Mouse (Mus musculus): Measurements from ENCODE around the gene Fbxl15. TPM values are rescaled to one million over a fixed set of nuclear protein-coding genes. Genes with fewer than 3 reads are reported as not detected.

Gene Fbxl15
- polyA plus RNA-seq, 1 experiment from 2014 or later: 17.7 TPM

GRCm38 (mm10) chr19:46357344-46358280, 29.6 kb downstream of the Fbxl15 start:
- Histone ChIP-seq H3K4me1 (replicated peaks; ENCODE audit: control insufficient read depth, insufficient read depth, low read length) (0 out of 2 replicates have a peak, but pooled peaks cover 4% of the 10 kb centered on the region), H3K36me3 (ENCODE audit: control insufficient read depth, insufficient read depth, low read length) (no peaks in the 10 kb centered on the region), H3K4me3 (ENCODE audit: low read depth, low read length) (peak overlapping the region; percentile 50), H3K9ac (ENCODE audit: low read length) (peak overlapping the region; percentile 46; the same call in 1 of the 2 replicates), H3K27me3 (replicated peaks; ENCODE audit: control insufficient read depth, insufficient read depth, low read length) (peaks cover 13% of the 10 kb centered on the region), H3K4me2 (ENCODE audit: low read length) (peak overlapping the region; percentile 68), H3K9me3 (ENCODE audit: control insufficient read depth, low read length) (no peaks in the 10 kb centered on the region), H3K27ac (ENCODE audit: low read depth) (no peak overlapping the region; the same call in 1 of the 2 replicates)
- 16% methylated on average over 25 of the region's 25 CpGs for WGBS
- DNase-seq (ENCODE audit: low spot score): no peak
- ATAC-seq (replicated peaks; ENCODE audit: low FRiP score, low TSS enrichment, low read depth): 0 out of 2 replicates have a peak, but pooled peaks have one; percentile 28

- 64% methylated on average over 4 of the region's 4 CpGs for WGBS
- no peak overlapping the region; the same call in 1 of the 2 replicates for H3K27ac ChIP-seq (ENCODE audit: low read depth)
- H3K4me2 ChIP-seq (ENCODE audit: low read length): peak overlapping the region; percentile 68
- 0 out of 2 replicates have a peak overlapping the region, but pooled peaks have one; percentile 2 for H3K4me3 ChIP-seq (ENCODE audit: low read depth, low read length)
- H3K27me3 ChIP-seq (replicated peaks; ENCODE audit: control insufficient read depth, insufficient read depth, low read length): peaks cover 13% of the 10 kb centered on the region
- DNase-seq (ENCODE audit: low spot score) (no peak), ATAC-seq (replicated peaks; ENCODE audit: low FRiP score, low TSS enrichment, low read depth) (no peak)
- H3K9me3 ChIP-seq (ENCODE audit: control insufficient read depth, low read length): no peaks in the 10 kb centered on the region
- H3K9ac ChIP-seq (ENCODE audit: low read length): no peak overlapping the region
- no peaks in the 10 kb centered on the region for H3K36me3 ChIP-seq (ENCODE audit: control insufficient read depth, insufficient read depth, low read length)
- H3K4me1 ChIP-seq (replicated peaks; ENCODE audit: control insufficient read depth, insufficient read depth, low read length): 0 out of 2 replicates have a peak, but pooled peaks cover 4% of the 10 kb centered on the region
Observed at GRCm38 (mm10) chr19:46358381-46358780, 30.4 kb downstream of the Fbxl15 start.

GRCm38 (mm10) chr19:46362104-46362503, 34.1 kb downstream of the Fbxl15 start:
- ATAC-seq (replicated peaks; ENCODE audit: low FRiP score, low TSS enrichment, low read depth) (no peak), DNase-seq (ENCODE audit: low spot score) (no peak)
- Histone ChIP-seq H3K4me3 (ENCODE audit: low read depth, low read length) (no peak overlapping the region), H3K9ac (ENCODE audit: low read length) (no peak overlapping the region), H3K27me3 (replicated peaks; ENCODE audit: control insufficient read depth, insufficient read depth, low read length) (peaks cover 13% of the 10 kb centered on the region), H3K27ac (ENCODE audit: low read depth) (no peak overlapping the region), H3K4me1 (replicated peaks; ENCODE audit: control insufficient read depth, insufficient read depth, low read length) (0 out of 2 replicates have a peak, but pooled peaks cover 4% of the 10 kb centered on the region), H3K4me2 (ENCODE audit: low read length) (no peak overlapping the region), H3K9me3 (ENCODE audit: control insufficient read depth, low read length) (no peaks in the 10 kb centered on the region), H3K36me3 (ENCODE audit: control insufficient read depth, insufficient read depth, low read length) (no peaks in the 10 kb centered on the region)
- 86% methylated on average over 8 of the region's 8 CpGs for WGBS

- Histone ChIP-seq H3K27ac (ENCODE audit: low read depth) (no peak overlapping the region), H3K27me3 (replicated peaks; ENCODE audit: control insufficient read depth, insufficient read depth, low read length) (peaks cover under 1% of the 10 kb centered on the region; the same call in 1 of the 2 replicates), H3K9ac (ENCODE audit: low read length) (no peak overlapping the region), H3K4me3 (ENCODE audit: low read depth, low read length) (no peak overlapping the region), H3K9me3 (ENCODE audit: control insufficient read depth, low read length) (no peaks in the 10 kb centered on the region), H3K4me2 (ENCODE audit: low read length) (no peak overlapping the region), H3K36me3 (ENCODE audit: control insufficient read depth, insufficient read depth, low read length) (no peaks in the 10 kb centered on the region), H3K4me1 (replicated peaks; ENCODE audit: control insufficient read depth, insufficient read depth, low read length) (no peaks in the 10 kb centered on the region)
- DNase-seq (ENCODE audit: low spot score) (no peak), ATAC-seq (replicated peaks; ENCODE audit: low FRiP score, low TSS enrichment, low read depth) (no peak)
- 81% methylated on average over 11 of the region's 11 CpGs for WGBS
Observed at GRCm38 (mm10) chr19:46363294-46364009, 35.5 kb downstream of the Fbxl15 start.

GRCm38 (mm10) chr19:46367798-46368590, 40.0 kb downstream of the Fbxl15 start:
- no peak overlapping the region for H3K4me3 ChIP-seq (ENCODE audit: low read depth, low read length)
- DNase-seq (ENCODE audit: low spot score): no peak
- H3K4me2 ChIP-seq (ENCODE audit: low read length): no peak overlapping the region
- no peak for ATAC-seq (replicated peaks; ENCODE audit: low FRiP score, low TSS enrichment, low read depth)
- no peaks in the 10 kb centered on the region for H3K27me3 ChIP-seq (replicated peaks; ENCODE audit: control insufficient read depth, insufficient read depth, low read length)
- no peaks in the 10 kb centered on the region for H3K36me3 ChIP-seq (ENCODE audit: control insufficient read depth, insufficient read depth, low read length)
- H3K27ac ChIP-seq (ENCODE audit: low read depth): no peak overlapping the region
- no peaks in the 10 kb centered on the region for H3K4me1 ChIP-seq (replicated peaks; ENCODE audit: control insufficient read depth, insufficient read depth, low read length)
- 85% methylated on average over 23 of the region's 23 CpGs for WGBS
- H3K9me3 ChIP-seq (ENCODE audit: control insufficient read depth, low read length): no peaks in the 10 kb centered on the region
- H3K9ac ChIP-seq (ENCODE audit: low read length): no peak overlapping the region

DNA sequence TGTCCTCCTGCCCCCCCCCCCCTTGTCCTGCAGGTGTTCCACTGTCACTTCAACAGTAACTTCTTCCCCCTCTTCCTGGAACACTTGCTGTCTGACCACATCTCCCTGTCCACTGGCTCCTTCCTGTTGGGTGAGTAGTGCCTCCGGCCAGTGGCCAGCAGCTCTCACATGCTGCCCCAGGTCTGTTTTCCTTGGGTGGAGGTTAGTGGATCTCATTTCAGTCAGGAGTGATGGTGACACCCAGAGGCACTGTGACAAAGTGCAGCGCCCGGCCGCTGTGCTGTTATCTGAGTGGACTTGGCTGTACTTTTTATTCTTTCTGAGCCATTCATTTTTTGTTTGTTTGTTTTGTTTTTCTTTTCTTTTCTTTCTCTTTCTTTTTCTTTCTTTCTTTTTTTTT, 41.2 kb downstream of the Fbxl15 start:
- H3K4me2 ChIP-seq (ENCODE audit: low read length): no peak overlapping the region
- WGBS: 24% methylated on average over 4 of the region's 4 CpGs
- ATAC-seq (replicated peaks; ENCODE audit: low FRiP score, low TSS enrichment, low read depth) (no peak), DNase-seq (ENCODE audit: low spot score) (peak; percentile 66)
- no peak overlapping the region for H3K9ac ChIP-seq (ENCODE audit: low read length)
- H3K27me3 ChIP-seq (replicated peaks; ENCODE audit: control insufficient read depth, insufficient read depth, low read length): no peaks in the 10 kb centered on the region
- no peak overlapping the region for H3K4me3 ChIP-seq (ENCODE audit: low read depth, low read length)
- no peaks in the 10 kb centered on the region for H3K4me1 ChIP-seq (replicated peaks; ENCODE audit: control insufficient read depth, insufficient read depth, low read length)
- no peak overlapping the region for H3K27ac ChIP-seq (ENCODE audit: low read depth)
- H3K9me3 ChIP-seq (ENCODE audit: control insufficient read depth, low read length): no peaks in the 10 kb centered on the region
- H3K36me3 ChIP-seq (ENCODE audit: control insufficient read depth, insufficient read depth, low read length): no peaks in the 10 kb centered on the region

DNA sequence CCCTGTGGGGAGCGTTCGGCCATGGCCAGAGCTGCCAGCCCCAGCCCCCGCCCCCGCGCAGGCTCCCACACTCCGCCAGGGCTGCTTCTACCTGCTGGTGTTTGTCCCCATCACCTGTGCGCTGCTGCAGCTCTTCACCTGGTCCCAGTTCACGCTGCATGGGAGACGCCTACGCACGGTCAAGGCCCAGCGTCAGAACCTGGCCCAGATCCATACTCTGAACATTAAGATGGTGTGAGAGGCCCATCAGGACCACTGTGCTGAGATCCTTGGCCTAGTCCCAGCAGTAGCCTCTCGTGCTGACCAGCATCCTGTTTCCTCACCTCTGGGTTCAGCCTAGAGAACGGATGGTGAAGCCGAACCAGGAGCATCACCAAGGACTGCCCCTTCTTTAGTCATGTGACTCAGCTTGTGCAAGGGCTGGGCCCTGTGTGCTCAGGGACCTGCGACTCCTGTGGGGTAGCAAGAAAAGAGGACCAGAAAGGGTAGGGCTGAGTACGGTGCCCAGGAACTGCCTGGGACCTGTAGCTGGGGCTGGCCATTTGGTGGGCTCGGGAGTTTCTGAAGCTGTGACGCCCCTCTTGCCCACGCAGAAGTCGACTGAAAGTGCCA, 46.6 kb downstream of the Fbxl15 start:
- H3K36me3 ChIP-seq (ENCODE audit: control insufficient read depth, insufficient read depth, low read length): peaks cover 33% of the 10 kb centered on the region
- H3K27ac ChIP-seq (ENCODE audit: low read depth): no peak overlapping the region
- no peaks in the 10 kb centered on the region for H3K9me3 ChIP-seq (ENCODE audit: control insufficient read depth, low read length)
- no peak overlapping the region for H3K4me3 ChIP-seq (ENCODE audit: low read depth, low read length)
- no peak overlapping the region for H3K9ac ChIP-seq (ENCODE audit: low read length)
- H3K27me3 ChIP-seq (replicated peaks; ENCODE audit: control insufficient read depth, insufficient read depth, low read length): no peaks in the 10 kb centered on the region
- no peak for ATAC-seq (replicated peaks; ENCODE audit: low FRiP score, low TSS enrichment, low read depth)
- WGBS: 56% methylated on average over 21 of the region's 21 CpGs
- no peak overlapping the region for H3K4me2 ChIP-seq (ENCODE audit: low read length)
- DNase-seq (ENCODE audit: low spot score): no peak
- no peaks in the 10 kb centered on the region for H3K4me1 ChIP-seq (replicated peaks; ENCODE audit: control insufficient read depth, insufficient read depth, low read length)

DNA sequence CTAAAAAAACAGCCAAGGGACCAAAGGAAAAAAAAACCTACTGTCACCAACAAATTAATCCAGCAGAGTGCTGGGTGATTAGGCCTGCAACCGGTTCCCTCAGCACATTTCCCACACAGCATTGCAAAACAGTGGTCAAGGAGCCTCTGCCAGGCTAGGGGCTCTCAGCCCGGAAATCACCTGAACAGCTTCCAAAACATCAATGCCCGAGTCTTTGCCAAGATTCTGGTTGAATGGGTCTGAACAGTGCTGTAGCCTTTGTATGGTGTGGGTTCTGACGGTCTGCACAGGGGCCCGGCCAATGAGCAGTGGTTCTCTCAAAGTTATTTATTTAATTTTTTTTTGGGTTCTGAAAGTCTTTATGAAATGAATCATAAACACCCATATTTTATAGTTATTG, 47.5 kb downstream of the Fbxl15 start:
- DNase-seq (ENCODE audit: low spot score) (no peak), ATAC-seq (replicated peaks; ENCODE audit: low FRiP score, low TSS enrichment, low read depth) (no peak)
- Histone ChIP-seq H3K4me2 (ENCODE audit: low read length) (no peak overlapping the region), H3K36me3 (ENCODE audit: control insufficient read depth, insufficient read depth, low read length) (peaks cover 42% of the 10 kb centered on the region), H3K4me3 (ENCODE audit: low read depth, low read length) (no peak overlapping the region), H3K27me3 (replicated peaks; ENCODE audit: control insufficient read depth, insufficient read depth, low read length) (no peaks in the 10 kb centered on the region), H3K27ac (ENCODE audit: low read depth) (no peak overlapping the region), H3K9me3 (ENCODE audit: control insufficient read depth, low read length) (no peaks in the 10 kb centered on the region), H3K4me1 (replicated peaks; ENCODE audit: control insufficient read depth, insufficient read depth, low read length) (no peaks in the 10 kb centered on the region), H3K9ac (ENCODE audit: low read length) (no peak overlapping the region)
- WGBS: 57% methylated on average over 5 of the region's 5 CpGs

Data from intestine, embryonic 14.5 days (tissue).